Mouse (Mus musculus): Measurements from ENCODE around the gene Ldb2. TPM values are rescaled to one million over a fixed set of nuclear protein-coding genes. Genes with fewer than 3 reads are reported as not detected.

Ldb2 gene
- polyA plus RNA-seq, 1 experiment from 2014 or later = 89.3 TPM

DNA sequence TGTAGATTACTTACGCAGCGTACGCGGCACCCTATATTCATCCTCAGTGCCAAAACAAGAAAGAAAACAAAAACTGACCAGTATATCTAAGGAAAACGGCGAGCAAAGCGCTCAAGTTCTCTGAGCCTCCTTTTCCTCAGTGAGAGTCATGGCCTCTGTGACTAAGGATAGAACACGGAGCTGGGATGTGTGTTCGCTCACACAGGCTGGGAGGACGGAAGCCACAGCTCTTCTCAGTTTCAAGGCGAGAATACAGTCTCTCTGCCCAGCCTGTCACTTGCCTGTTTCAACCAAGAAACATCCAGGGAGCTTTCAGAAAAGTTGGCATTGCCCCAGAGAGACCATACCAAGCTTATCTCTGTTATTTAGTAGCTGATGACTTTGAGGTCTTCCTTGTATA, 71.5 kb downstream of the Ldb2 start:
- WGBS = 87% methylated on average over 11 of the region's 11 CpGs
- Histone ChIP-seq H3K9ac (ENCODE audit: low read depth, low read length) (no peak overlapping the region), H3K9me3 (ENCODE audit: control insufficient read depth, low read length) (no peaks in the 10 kb centered on the region), H3K4me3 (ENCODE audit: low read length) (no peak overlapping the region), H3K4me2 (replicated peaks; ENCODE audit: low read depth, low read length) (no peak overlapping the region), H3K27ac (ENCODE audit: low read depth, low read length) (no peak overlapping the region), H3K4me1 (ENCODE audit: control insufficient read depth, insufficient read depth, low read length) (no peaks in the 10 kb centered on the region), H3K36me3 (ENCODE audit: control insufficient read depth, insufficient read depth, low read length) (no peaks in the 10 kb centered on the region), H3K27me3 (ENCODE audit: control insufficient read depth, insufficient read depth, low read length) (no peaks in the 10 kb centered on the region)
- no peak for ATAC-seq (ENCODE audit: low FRiP score, low TSS enrichment)

DNA sequence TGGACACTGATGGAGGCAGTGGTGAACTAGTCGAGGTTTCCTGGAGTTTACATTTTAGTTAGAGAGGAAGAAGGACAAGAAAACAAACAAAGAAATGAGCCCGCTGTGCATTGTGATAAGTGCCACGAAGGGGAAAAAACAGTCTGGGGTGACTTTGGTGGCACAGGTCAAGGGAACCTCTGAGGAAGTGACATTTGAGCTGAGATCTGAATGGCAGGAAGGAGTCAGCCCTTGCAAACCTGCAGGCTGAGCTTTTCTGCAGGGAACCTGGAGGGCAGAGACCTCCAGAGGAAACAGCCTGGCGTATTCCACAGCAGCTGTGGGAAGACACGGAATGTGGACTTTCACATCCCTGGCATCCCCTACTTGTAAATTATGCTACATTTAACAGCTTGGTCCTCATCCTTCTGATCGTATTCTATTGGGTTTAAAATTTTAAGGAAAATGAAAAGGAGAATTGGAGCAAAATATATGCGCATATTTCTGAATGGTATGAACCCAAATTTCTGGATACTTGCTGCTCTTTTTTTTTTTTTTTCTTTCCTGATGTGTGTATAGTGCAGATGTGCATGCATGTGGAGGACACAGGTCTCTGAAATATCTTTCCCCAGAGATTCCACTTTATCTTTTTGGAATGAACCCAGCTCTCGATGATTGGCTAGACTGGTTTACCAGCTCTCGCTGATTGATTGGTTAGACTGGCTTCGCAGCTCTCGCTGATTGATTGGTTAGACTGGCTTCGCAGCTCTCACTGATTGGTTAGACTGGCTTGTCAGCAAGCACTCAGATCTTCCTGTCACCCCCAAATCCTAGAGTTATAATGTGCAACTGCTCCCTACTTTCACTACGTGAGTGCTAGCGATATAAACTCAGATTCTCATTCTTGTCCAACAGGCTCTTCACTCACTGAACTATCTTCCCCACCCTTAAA, 72.7 kb downstream of the Ldb2 start:
- Histone ChIP-seq H3K9me3 (ENCODE audit: control insufficient read depth, low read length) (no peaks in the 10 kb centered on the region), H3K4me3 (ENCODE audit: low read length) (no peak overlapping the region), H3K4me2 (replicated peaks; ENCODE audit: low read depth, low read length) (no peak overlapping the region), H3K27ac (ENCODE audit: low read depth, low read length) (peak overlapping the region; percentile 42; the same call in 1 of the 2 replicates), H3K27me3 (ENCODE audit: control insufficient read depth, insufficient read depth, low read length) (no peaks in the 10 kb centered on the region), H3K36me3 (ENCODE audit: control insufficient read depth, insufficient read depth, low read length) (no peaks in the 10 kb centered on the region), H3K9ac (ENCODE audit: low read depth, low read length) (no peak overlapping the region), H3K4me1 (ENCODE audit: control insufficient read depth, insufficient read depth, low read length) (no peaks in the 10 kb centered on the region)
- 56% methylated on average over 14 of the region's 14 CpGs for WGBS
- ATAC-seq (ENCODE audit: low FRiP score, low TSS enrichment) = no peak

DNA sequence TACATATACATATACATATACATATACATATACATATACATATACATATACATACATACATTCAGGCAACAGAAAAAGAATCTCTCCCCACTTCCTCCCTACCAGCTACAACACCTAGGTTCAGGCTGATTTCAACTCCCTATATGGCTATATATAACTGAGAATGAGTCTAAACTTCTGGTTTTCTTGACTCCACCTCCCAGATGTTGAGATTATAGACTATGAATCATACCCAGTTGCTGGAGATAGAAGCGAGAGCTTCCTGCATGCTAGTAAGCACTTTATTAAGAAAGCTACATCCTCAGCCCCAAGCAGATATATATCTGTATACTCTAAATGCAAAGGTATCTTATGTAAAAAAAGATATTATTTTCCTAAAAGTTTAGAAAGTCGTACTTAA, 74.0 kb downstream of the Ldb2 start:
- no peaks in the 10 kb centered on the region for H3K9me3 ChIP-seq (ENCODE audit: control insufficient read depth, low read length)
- H3K36me3 ChIP-seq (ENCODE audit: control insufficient read depth, insufficient read depth, low read length) = no peaks in the 10 kb centered on the region
- no peaks in the 10 kb centered on the region for H3K27me3 ChIP-seq (ENCODE audit: control insufficient read depth, insufficient read depth, low read length)
- no peak overlapping the region for H3K4me2 ChIP-seq (replicated peaks; ENCODE audit: low read depth, low read length)
- WGBS = 83% methylated on average over 2 of the region's 2 CpGs
- no peak overlapping the region for H3K4me3 ChIP-seq (ENCODE audit: low read length)
- H3K9ac ChIP-seq (ENCODE audit: low read depth, low read length) = no peak overlapping the region
- no peak overlapping the region for H3K27ac ChIP-seq (ENCODE audit: low read depth, low read length)
- no peak for ATAC-seq (ENCODE audit: low FRiP score, low TSS enrichment)
- no peaks in the 10 kb centered on the region for H3K4me1 ChIP-seq (ENCODE audit: control insufficient read depth, insufficient read depth, low read length)

DNA sequence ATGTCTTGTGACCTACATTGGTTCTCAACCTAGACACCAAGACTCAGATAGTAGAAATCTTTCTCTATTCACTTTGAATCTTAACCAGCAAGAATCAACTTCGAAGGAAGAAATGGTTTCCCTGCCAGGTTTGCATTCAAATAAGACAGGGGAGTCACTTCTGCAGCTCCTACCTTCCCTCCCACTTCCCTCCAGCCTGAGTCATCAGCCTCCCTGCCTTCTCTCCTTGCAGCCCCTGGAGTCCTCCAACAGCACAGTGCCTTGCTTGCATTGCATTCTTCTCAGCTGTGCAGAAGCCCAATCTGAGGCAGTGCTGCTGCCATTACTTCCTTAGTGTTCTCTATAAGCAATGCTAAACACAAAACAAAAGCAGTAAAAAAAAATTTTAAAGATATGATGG, 79.6 kb downstream of the Ldb2 start:
- H3K9ac ChIP-seq (ENCODE audit: low read depth, low read length) = no peak overlapping the region
- H3K36me3 ChIP-seq (ENCODE audit: control insufficient read depth, insufficient read depth, low read length) = no peaks in the 10 kb centered on the region
- H3K9me3 ChIP-seq (ENCODE audit: control insufficient read depth, low read length) = no peaks in the 10 kb centered on the region
- no peak for ATAC-seq (ENCODE audit: low FRiP score, low TSS enrichment)
- 90% methylated on average over 1 of the region's 1 CpGs for WGBS
- H3K4me1 ChIP-seq (ENCODE audit: control insufficient read depth, insufficient read depth, low read length) = no peaks in the 10 kb centered on the region
- no peak overlapping the region for H3K4me2 ChIP-seq (replicated peaks; ENCODE audit: low read depth, low read length)
- H3K27me3 ChIP-seq (ENCODE audit: control insufficient read depth, insufficient read depth, low read length) = no peaks in the 10 kb centered on the region
- no peak overlapping the region for H3K27ac ChIP-seq (ENCODE audit: low read depth, low read length)
- H3K4me3 ChIP-seq (ENCODE audit: low read length) = no peak overlapping the region

DNA sequence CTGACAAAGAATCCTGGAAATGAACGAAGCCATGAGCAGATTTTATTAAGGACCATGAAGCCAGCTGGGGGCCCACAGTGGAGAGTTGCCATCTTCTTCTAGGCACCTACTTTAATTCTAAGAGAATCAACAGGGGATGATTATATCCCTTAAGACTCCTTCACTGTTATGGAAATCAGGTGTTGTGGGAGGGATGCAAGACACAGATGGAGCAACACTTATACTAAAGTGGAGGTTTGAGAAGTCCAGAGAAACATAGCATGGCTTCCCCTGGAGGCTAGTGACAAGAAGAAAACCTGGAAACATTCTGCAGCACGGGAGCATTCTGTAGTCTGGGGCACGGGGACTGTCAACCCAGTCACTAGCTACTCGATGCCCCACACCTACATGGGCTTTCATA, 85.0 kb downstream of the Ldb2 start:
- Histone ChIP-seq H3K4me1 (ENCODE audit: control insufficient read depth, insufficient read depth, low read length) (peaks cover 4% of the 10 kb centered on the region; the same call in 1 of the 2 replicates), H3K36me3 (ENCODE audit: control insufficient read depth, insufficient read depth, low read length) (no peaks in the 10 kb centered on the region), H3K4me2 (replicated peaks; ENCODE audit: low read depth, low read length) (no peak overlapping the region), H3K4me3 (ENCODE audit: low read length) (no peak overlapping the region), H3K9ac (ENCODE audit: low read depth, low read length) (no peak overlapping the region), H3K27me3 (ENCODE audit: control insufficient read depth, insufficient read depth, low read length) (no peaks in the 10 kb centered on the region), H3K9me3 (ENCODE audit: control insufficient read depth, low read length) (no peaks in the 10 kb centered on the region), H3K27ac (ENCODE audit: low read depth, low read length) (no peak overlapping the region)
- ATAC-seq (ENCODE audit: low FRiP score, low TSS enrichment) = no peak
- WGBS = 76% methylated on average over 4 of the region's 4 CpGs

DNA sequence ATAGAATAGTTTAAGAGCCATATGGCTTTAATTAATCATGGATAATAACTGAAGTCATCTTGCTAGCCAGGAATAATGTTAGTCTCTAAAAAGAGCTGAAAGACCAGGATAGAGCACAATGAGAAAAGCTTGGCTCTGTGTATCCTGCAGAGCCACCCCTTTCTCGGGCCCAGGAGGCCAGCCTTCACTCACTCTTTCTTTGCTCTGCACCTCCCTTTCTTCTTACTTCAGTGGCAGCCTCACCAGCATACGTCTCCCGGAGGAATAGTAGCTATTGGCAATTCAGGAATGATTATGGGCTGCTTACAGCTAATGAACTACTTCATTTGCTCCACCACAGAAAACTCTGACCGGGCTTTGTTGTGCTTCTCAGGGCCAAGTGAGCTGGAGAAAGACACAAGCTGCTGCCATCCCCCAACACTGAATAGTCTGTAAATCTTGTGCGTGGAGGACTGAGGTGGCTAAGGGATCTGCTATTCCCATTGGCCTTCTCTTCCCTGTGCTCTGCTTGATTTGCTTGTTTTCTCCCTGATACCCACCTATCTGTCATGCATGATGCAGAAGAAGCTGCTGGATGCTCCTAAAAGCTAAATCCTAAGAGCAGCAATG, 86.2 kb downstream of the Ldb2 start:
- Histone ChIP-seq H3K4me2 (replicated peaks; ENCODE audit: low read depth, low read length) (no peak overlapping the region), H3K27me3 (ENCODE audit: control insufficient read depth, insufficient read depth, low read length) (no peaks in the 10 kb centered on the region), H3K4me3 (ENCODE audit: low read length) (no peak overlapping the region), H3K27ac (ENCODE audit: low read depth, low read length) (no peak overlapping the region), H3K9me3 (ENCODE audit: control insufficient read depth, low read length) (no peaks in the 10 kb centered on the region), H3K9ac (ENCODE audit: low read depth, low read length) (no peak overlapping the region), H3K36me3 (ENCODE audit: control insufficient read depth, insufficient read depth, low read length) (no peaks in the 10 kb centered on the region), H3K4me1 (ENCODE audit: control insufficient read depth, insufficient read depth, low read length) (peaks cover 4% of the 10 kb centered on the region; the same call in 1 of the 2 replicates)
- no peak for ATAC-seq (ENCODE audit: low FRiP score, low TSS enrichment)
- 33% methylated on average over 5 of the region's 5 CpGs for WGBS

DNA sequence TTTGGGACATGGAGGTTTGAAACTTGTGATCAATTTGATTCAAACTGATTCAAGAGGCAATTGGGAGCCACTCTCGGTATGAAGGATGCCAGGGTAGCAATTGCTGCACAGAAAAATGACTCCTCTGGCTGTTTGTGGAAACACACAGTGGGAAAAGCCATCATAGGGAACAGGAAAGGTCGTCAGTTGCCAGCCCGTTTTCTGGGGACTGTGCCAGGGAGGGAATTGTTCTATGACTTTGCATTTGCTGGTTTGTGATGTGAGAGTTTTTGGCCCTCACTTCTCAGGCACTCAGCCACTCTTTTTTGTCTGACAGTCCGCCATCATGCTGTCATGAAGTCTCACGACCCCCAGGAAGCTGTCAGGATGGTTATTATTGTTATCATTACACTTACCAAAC, 88.3 kb downstream of the Ldb2 start:
- Histone ChIP-seq H3K27me3 (ENCODE audit: control insufficient read depth, insufficient read depth, low read length) (no peaks in the 10 kb centered on the region), H3K4me3 (ENCODE audit: low read length) (no peak overlapping the region), H3K9ac (ENCODE audit: low read depth, low read length) (no peak overlapping the region), H3K4me2 (replicated peaks; ENCODE audit: low read depth, low read length) (no peak overlapping the region), H3K9me3 (ENCODE audit: control insufficient read depth, low read length) (no peaks in the 10 kb centered on the region), H3K36me3 (ENCODE audit: control insufficient read depth, insufficient read depth, low read length) (no peaks in the 10 kb centered on the region), H3K27ac (ENCODE audit: low read depth, low read length) (no peak overlapping the region), H3K4me1 (ENCODE audit: control insufficient read depth, insufficient read depth, low read length) (peaks cover 6% of the 10 kb centered on the region; the same call in 1 of the 2 replicates)
- ATAC-seq (ENCODE audit: low FRiP score, low TSS enrichment) = no peak
- 70% methylated on average over 5 of the region's 5 CpGs for WGBS

DNA sequence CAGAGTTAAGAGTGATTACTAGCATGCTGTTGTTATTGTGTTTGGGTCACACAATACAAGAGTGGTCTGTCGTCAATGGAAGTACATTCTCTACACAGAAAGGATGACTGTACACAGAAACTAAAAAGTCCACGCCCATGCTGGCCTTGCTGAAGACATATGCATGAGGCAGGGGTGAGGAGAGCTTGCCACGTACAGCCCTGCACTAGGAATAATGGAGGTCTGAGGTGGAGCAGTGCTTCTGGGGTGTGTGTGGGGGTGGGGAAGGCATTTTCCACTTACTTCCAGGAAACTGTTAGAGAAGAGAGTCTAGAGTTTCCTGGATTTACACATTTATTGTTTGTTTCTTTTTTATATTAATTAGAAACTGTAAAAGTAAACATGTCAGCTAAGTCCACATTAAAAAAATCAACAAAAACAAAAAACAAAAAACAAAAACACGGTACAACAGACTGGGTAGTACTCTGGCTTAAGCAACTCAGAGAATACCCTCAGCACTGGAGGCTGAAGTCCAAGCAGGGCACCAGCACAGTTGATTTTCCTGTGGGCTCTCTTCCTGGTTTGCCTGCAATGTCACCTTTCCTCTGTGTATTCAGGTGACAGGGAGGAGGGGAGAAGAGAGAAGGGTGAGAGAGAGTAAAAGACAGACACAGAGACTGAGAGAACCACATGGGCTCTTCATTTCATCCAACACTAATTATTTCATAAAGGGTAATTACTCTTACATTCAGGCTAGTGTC, 89.2 kb downstream of the Ldb2 start:
- H3K9ac ChIP-seq (ENCODE audit: low read depth, low read length) = no peak overlapping the region
- H3K36me3 ChIP-seq (ENCODE audit: control insufficient read depth, insufficient read depth, low read length) = no peaks in the 10 kb centered on the region
- H3K9me3 ChIP-seq (ENCODE audit: control insufficient read depth, low read length) = no peaks in the 10 kb centered on the region
- no peak overlapping the region for H3K4me3 ChIP-seq (ENCODE audit: low read length)
- no peak for ATAC-seq (ENCODE audit: low FRiP score, low TSS enrichment)
- H3K4me1 ChIP-seq (ENCODE audit: control insufficient read depth, insufficient read depth, low read length) = peaks cover 6% of the 10 kb centered on the region; the same call in 1 of the 2 replicates
- WGBS = 69% methylated on average over 4 of the region's 4 CpGs
- H3K4me2 ChIP-seq (replicated peaks; ENCODE audit: low read depth, low read length) = no peak overlapping the region
- no peaks in the 10 kb centered on the region for H3K27me3 ChIP-seq (ENCODE audit: control insufficient read depth, insufficient read depth, low read length)
- H3K27ac ChIP-seq (ENCODE audit: low read depth, low read length) = no peak overlapping the region; the same call in 1 of the 2 replicates

Data from kidney, embryonic 14.5 days (tissue).